Mouse (Mus musculus) myocyte (in vitro differentiated cells): ENCODE data around the gene Stpg3.

ENCODE experiments used
- E2F4 ChIP-seq: IDR thresholded peaks from one replicate; pipeline ENCODE4 v1.6.1; 2011; ENCODE audit warnings: mild to moderate bottlenecking, control low read depth, moderate library complexity; ENCODE audit not compliant: insufficient read depth
- MAX ChIP-seq: IDR thresholded peaks from one replicate; pipeline ENCODE4 v1.6.1; 2011; ENCODE audit warnings: low read depth, mild to moderate bottlenecking, control low read depth
- MYOD1 ChIP-seq, 3 experiments: IDR thresholded peaks; one replicate each; pipeline ENCODE4 v1.6.1; 2011; ENCODE audit warnings: control low read depth in 2 of 3, low read depth in 2 of 3, mild to moderate bottlenecking in 2 of 3, moderate library complexity in 1 of 3; ENCODE audit not compliant: insufficient read length in 2 of 3, control insufficient read depth in 1 of 3
- MYOG ChIP-seq, 3 experiments: IDR thresholded peaks; one replicate each; pipeline ENCODE4 v1.6.1; 2011; ENCODE audit warnings: control low read depth in 2 of 3, low read depth in 2 of 3, mild to moderate bottlenecking in 2 of 3; ENCODE audit not compliant: insufficient read length in 2 of 3, control insufficient read depth in 1 of 3, insufficient read depth in 1 of 3
- POLR2A ChIP-seq: IDR thresholded peaks from one replicate; pipeline ENCODE4 v1.6.1; 2011; ENCODE audit warnings: low read depth, mild to moderate bottlenecking, control low read depth, moderate library complexity; ENCODE audit not compliant: insufficient read length
- REST ChIP-seq: IDR thresholded peaks from one replicate; pipeline ENCODE4 v1.6.1; 2011; ENCODE audit warnings: mild to moderate bottlenecking, control low read depth, moderate library complexity; ENCODE audit not compliant: insufficient read depth, insufficient read length
- TCF12 ChIP-seq: IDR thresholded peaks from one replicate; pipeline ENCODE4 v1.6.1; 2011; ENCODE audit warnings: mild to moderate bottlenecking, control low read depth; ENCODE audit not compliant: poor library complexity, insufficient read depth, severe bottlenecking
- TCF3 ChIP-seq: IDR thresholded peaks from one replicate; pipeline ENCODE4 v1.6.1; 2011; ENCODE audit warnings: low read depth, control low read depth; ENCODE audit not compliant: insufficient read length
- USF1 ChIP-seq: IDR thresholded peaks from one replicate; pipeline ENCODE4 v1.6.1; 2011; ENCODE audit warnings: low read depth, mild to moderate bottlenecking, control low read depth, moderate library complexity

DNA sequence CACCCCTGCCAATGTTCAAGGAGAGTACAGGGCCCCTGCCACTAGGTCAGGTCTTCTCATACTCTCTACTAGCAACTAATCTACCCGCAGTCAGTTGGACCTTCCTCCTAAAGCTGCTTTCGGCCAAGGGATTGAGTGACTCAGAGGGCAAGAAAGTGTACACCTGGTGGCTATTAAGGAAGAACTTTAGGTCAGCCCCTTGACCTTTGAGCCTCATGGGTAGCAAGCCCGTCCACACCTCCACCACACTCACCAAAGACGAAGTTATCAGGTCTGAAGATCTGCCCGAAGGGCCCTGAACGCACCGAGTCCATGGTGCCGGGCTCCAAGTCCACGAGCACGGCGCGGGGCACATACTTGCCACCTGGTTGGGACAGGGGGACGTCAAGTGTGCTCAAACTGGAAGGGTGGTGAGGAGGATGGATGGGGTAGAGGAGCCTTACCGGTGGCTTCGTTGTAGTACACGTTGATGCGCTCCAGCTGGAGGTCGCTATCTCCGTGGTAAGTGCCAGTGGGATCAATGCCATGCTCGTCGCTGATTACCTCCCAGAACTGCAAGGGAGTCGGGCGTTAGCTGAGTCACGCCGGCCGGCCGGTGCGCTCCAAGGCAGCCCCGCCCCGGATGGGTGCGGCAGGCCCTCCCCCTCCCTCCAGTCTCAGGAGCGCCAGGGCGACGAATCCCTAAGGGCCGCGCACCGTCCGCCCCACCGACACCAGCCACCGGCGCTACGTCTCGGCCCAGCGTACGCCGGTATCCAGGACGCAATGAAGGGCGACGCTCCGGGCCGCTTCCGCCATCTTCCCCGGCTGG lies 9.4 kb upstream of the Stpg3 start:
- TF ChIP-seq POLR2A (no peak), TCF3 (no peak), MYOG (IDR thresholded peaks at IDR 0.05; ENCODE audit: control insufficient read depth in 1 of 3, insufficient read depth in 1 of 3, insufficient read length in 2 of 3, low read depth in 2 of 3) (no peak), MAX (no peak), TCF12 (no peak), REST (no peak), USF1 (no peak), MYOD1 (IDR thresholded peaks at IDR 0.05; ENCODE audit: control insufficient read depth in 1 of 3, insufficient read length in 2 of 3, low read depth in 2 of 3) (no peak), E2F4 (no peak)
